Mouse (Mus musculus): ENCODE measurements at regions not wholly inside any gene's neighbourhood (a gene's known extent, or its start where the extent isn't known, plus 50 kb on each side); places are given as distances from the start of the nearest gene placed in this dataset.

GRCm38 (mm10) chr3:36284066-36284465 is 62.0 kb upstream of the Qrfpr start:
- no peak for TF ChIP-seq CTCF (IDR thresholded peaks at IDR 0.05; ENCODE audit: control insufficient read depth, insufficient read depth, insufficient read length)
- TF ChIP-seq CEBPB (IDR thresholded peaks at IDR 0.05; ENCODE audit: low read depth) = no peak
- no peak for TF ChIP-seq MAX (IDR thresholded peaks at IDR 0.05)

All from C2C12 (cell line).